Mouse (Mus musculus) hindbrain, embryonic 11.5 days (tissue): ENCODE data around the gene Gm49396. TPM values are rescaled to one million over a fixed set of nuclear protein-coding genes. Genes with fewer than 3 reads are reported as not detected.

ENCODE experiments used
- ATAC-seq: fragments of 200-750 bp; cut with Nextera tagmentation; 2 replicates; pipeline ENCODE4 v1.8.0; 2017; ENCODE audit warnings: mild to moderate bottlenecking, moderate TSS enrichment, moderate library complexity; ENCODE audit not compliant: low FRiP score
- DNase-seq: peaks from one replicate; pipeline ENCODE4 v3.0.0-alpha.2; 2015; ENCODE audit warnings: low spot score
- H3K27ac ChIP-seq: fragments of 300-500 bp; sonication (generic); 2 replicates; pipeline ENCODE4 v1.5.1; 2014; ENCODE audit warnings: mild to moderate bottlenecking, low read depth, low read length
- H3K27me3 ChIP-seq: fragments of 300-500 bp; sonication (generic); 2 replicates; pipeline ENCODE4 v1.6.1; 2014; ENCODE audit warnings: mild to moderate bottlenecking, low read length, moderate library complexity, mixed read lengths; ENCODE audit not compliant: control insufficient read depth, insufficient read depth
- H3K36me3 ChIP-seq: fragments of 300-500 bp; sonication (generic); 2 replicates; pipeline ENCODE4 v1.6.1; 2014; ENCODE audit warnings: mild to moderate bottlenecking, low read length, moderate library complexity, mixed read lengths; ENCODE audit not compliant: control insufficient read depth, insufficient read depth
- H3K4me1 ChIP-seq: fragments of 300-500 bp; sonication (generic); replicated peaks from 2 replicates; pipeline ENCODE4 v1.6.1; 2014; ENCODE audit warnings: low read length, mixed read lengths; ENCODE audit not compliant: control insufficient read depth, insufficient read depth
- H3K4me2 ChIP-seq: fragments of 300-500 bp; sonication (generic); replicated peaks from 2 replicates; pipeline ENCODE4 v1.6.1; 2014; ENCODE audit warnings: mild to moderate bottlenecking, low read depth, low read length
- H3K4me3 ChIP-seq: fragments of 300-500 bp; sonication (generic); 2 replicates; pipeline ENCODE4 v1.5.1; 2014; ENCODE audit warnings: low read depth, low read length
- H3K9ac ChIP-seq: fragments of 300-500 bp; sonication (generic); 2 replicates; pipeline ENCODE4 v1.6.1; 2014; ENCODE audit warnings: low read depth, low read length
- H3K9me3 ChIP-seq: fragments of 300-500 bp; sonication (generic); 2 replicates; pipeline ENCODE4 v1.6.1; 2016; ENCODE audit warnings: low read length; ENCODE audit not compliant: control insufficient read depth
- WGBS: fragments of 180-500 bp; shearing (Covaris S2); extraction: QIAGEN DNeasy Blood & Tissue Kit; methylation state at CpG from one replicate; pipeline ENCODE4 v1.1.7; 2014; 5-methylcytosine and 5-hydroxymethylcytosine counted together
- polyA plus RNA-seq: library from polyadenylated mRNA; unstranded; fragments of >200 nt; fragmentation: Nextera tagmentation; extraction: Ambion mirVana; gene quantifications from 2 replicates; pipeline ENCODE4 v1.2.1, GENCODE M21; 2014

Gene Gm49396
- 7.8 and 9.8 TPM in 2 replicates for polyA plus RNA-seq

DNA sequence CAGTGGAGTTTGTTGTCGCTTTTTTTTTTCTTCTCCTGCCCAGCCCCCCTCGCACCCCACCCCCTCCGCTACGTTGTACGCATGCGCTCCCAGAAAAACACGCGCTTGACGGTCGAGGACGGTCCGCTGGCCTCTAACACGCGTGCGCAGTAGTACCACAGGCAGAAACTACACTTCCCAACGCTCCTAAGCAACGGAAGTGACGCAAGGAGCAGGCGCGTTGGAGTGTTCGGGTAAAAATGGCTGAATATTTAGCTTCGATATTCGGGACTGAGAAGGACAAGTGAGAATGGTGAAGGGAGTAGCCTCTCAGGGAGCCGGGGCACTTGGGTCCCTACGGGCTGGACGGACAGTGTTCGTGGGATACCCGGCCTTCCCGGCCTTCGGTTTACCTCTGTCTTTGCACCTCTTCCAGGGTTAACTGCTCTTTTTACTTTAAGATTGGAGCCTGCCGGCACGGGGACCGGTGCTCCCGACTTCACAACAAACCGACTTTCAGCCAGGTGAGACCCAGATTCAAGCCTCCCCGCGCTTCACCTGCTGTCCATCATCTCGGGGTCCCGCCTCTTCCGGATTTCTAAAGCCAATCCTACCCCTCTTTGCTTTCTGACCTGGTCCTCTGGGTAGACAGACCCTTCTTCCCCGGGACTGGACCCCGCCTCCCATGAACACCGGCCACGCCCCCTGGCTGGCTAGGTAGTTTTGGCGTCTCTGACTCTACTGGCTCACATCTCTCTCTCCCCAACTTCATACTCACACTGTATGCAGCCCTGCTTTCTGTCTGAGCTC, at the start of gene Gm49396, which contains the start of the genes U2af1l4 and Psenen:
Gene Gm49396 (plus strand): TSS at position 228 of the 789 bp plus-strand sequence.
Gene U2af1l4 (plus strand): TSS at position 185 of the 789 bp plus-strand sequence.
Gene Psenen (minus strand): TSS at position 511 of the 789 bp plus-strand sequence.
- H3K9me3 ChIP-seq: no peaks in the 10 kb centered on the region
- peak within 1 kb of the TSS; percentile 89 for H3K27ac ChIP-seq
- peak within 1 kb of the TSS; percentile 76 for H3K4me3 ChIP-seq
- no peaks in the 10 kb centered on the region; the same call in 1 of the 2 replicates for H3K4me1 ChIP-seq
- peak within 1 kb of the TSS; percentile 59 for H3K4me2 ChIP-seq
- H3K9ac ChIP-seq: peak within 1 kb of the TSS; percentile 81
- H3K27me3 ChIP-seq: no peaks in the 10 kb centered on the region
- DNase-seq (peak; percentile 99), ATAC-seq (peak; percentile 85)
- under 1% methylated on average over 45 of the region's 45 CpGs for WGBS
- no peaks in the 10 kb centered on the region for H3K36me3 ChIP-seq

DNA sequence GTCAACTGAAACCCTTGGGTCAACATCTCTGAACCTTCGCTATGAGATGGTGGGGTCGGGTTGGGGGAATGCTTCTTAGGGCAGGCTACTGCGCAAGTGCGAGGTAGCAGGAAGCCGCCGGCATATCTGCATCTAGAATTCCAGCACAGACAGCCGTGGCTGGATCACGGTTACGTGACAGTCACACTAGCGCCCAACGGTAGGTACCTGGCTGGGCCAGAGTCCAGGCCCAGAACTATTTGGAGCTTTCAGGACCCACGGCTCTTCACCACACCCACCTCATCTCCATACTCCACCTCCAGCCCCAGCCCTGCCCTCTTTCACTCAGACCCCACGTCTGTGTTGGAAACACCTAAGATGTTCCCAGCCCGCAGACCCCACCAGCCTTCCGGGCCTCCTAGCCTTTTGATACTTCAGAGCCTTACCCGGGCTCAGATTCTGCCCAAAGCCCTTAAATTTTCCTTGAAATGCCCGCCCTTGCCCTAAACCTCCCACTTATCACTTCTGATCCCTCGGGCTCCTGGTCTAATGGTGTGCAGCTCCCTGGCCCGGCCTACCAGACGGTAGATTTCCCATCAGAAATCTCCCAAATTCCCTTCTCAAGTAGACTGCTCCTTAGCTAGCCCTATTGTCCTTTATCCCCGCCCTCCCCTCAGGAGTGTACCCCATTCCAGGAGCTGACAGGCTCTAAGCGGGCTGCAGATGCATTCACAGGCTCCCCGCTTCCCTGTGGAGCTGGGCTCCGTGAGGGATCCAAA, 48.0 kb upstream of the Gm49396 start:
- 58% methylated on average over 24 of the region's 24 CpGs for WGBS
- ATAC-seq: no peak
- no peak overlapping the region for H3K4me2 ChIP-seq
- H3K9ac ChIP-seq: no peak overlapping the region
- H3K27me3 ChIP-seq: no peaks in the 10 kb centered on the region
- no peak overlapping the region for H3K27ac ChIP-seq
- H3K36me3 ChIP-seq: no peaks in the 10 kb centered on the region
- DNase-seq: no peak
- no peak overlapping the region for H3K4me3 ChIP-seq
- H3K4me1 ChIP-seq: no peaks in the 10 kb centered on the region
- H3K9me3 ChIP-seq: no peaks in the 10 kb centered on the region

DNA sequence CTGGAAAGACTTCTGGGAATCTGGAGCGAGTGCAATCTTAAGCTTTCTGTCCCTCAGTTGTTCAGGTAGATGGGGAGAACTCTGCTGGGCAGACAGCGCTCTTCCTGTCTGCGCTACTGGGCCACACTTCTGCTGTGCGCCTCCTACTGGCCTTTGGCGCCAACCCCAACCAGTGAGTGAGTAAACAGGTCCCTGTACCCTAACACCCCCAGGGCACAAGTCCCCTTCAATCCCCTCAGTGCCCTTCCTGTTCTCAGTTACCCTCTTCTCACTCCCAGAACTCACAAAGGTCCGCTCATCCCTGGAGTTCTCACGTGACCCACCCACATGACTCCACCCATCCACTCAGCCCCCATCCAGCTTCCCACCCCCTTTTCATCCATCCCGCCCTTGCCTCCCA, 44.8 kb upstream of the Gm49396 start:
- no peak for ATAC-seq
- Histone ChIP-seq H3K27ac (no peak overlapping the region), H3K9ac (no peak overlapping the region), H3K4me1 (0 out of 2 replicates have a peak, but pooled peaks cover 2% of the 10 kb centered on the region), H3K4me3 (no peak overlapping the region), H3K4me2 (no peak overlapping the region), H3K36me3 (peaks cover 4% of the 10 kb centered on the region; the same call in 1 of the 2 replicates), H3K9me3 (no peaks in the 10 kb centered on the region), H3K27me3 (no peaks in the 10 kb centered on the region)
- no peak for DNase-seq
- 49% methylated on average over 8 of the region's 8 CpGs for WGBS

DNA sequence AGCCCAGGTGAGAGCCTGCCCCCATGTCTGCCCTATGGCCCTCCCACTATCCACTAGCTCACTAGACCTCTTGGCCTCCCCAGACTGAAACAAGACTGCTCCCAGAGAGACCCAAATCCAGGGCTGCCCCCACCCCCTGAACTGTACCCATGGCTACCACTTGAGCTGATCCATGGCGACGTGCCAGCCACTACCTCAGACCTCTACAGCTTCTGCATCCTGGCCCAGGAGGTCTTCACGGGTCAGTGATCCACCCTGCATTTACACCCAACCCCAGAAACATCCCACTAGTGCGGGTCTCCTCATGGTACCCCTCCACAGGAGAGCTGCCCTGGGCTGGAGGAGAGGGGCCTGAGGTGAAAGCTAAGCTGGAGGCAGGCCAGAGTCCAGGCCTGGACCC, 42.7 kb upstream of the Gm49396 start:
- peaks cover 8% of the 10 kb centered on the region; the same call in 1 of the 2 replicates for H3K36me3 ChIP-seq
- H3K4me2 ChIP-seq: no peak overlapping the region
- ATAC-seq (peak; percentile 26; the same call in 1 of the 2 replicates), DNase-seq (no peak)
- WGBS: 57% methylated on average over 4 of the region's 4 CpGs
- 0 out of 2 replicates have a peak, but pooled peaks cover 2% of the 10 kb centered on the region for H3K4me1 ChIP-seq
- H3K27ac ChIP-seq: no peak overlapping the region
- no peak overlapping the region for H3K9ac ChIP-seq
- H3K4me3 ChIP-seq: no peak overlapping the region
- 0 out of 2 replicates have a peak, but pooled peaks cover 2% of the 10 kb centered on the region for H3K27me3 ChIP-seq
- H3K9me3 ChIP-seq: no peaks in the 10 kb centered on the region

DNA sequence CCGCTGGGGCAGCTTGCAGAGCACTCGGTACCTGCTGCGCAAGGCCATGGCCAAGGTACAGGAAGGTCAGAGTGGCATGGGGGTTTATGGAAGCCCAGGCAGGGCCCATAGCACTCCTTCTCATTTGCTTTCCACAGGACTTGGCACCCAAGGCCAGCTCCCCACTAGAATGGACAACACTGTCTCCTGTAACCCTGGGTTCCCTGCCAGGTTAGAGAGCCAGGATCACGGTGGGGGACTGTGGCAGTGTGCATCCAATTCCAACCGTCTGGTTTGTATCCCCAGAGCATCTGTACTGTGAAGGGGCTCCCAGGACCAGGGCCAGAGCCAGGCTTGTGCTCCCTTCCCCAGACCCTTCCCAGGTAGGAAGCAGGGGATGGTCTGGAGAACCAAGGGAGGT, 42.3 kb upstream of the Gm49396 start:
- no peaks in the 10 kb centered on the region for H3K9me3 ChIP-seq
- WGBS: 76% methylated on average over 5 of the region's 5 CpGs
- H3K4me2 ChIP-seq: no peak overlapping the region
- 0 out of 2 replicates have a peak, but pooled peaks cover 2% of the 10 kb centered on the region for H3K4me1 ChIP-seq
- peaks cover 8% of the 10 kb centered on the region; the same call in 1 of the 2 replicates for H3K36me3 ChIP-seq
- no peak overlapping the region for H3K27ac ChIP-seq
- ATAC-seq: no peak
- DNase-seq: no peak
- H3K27me3 ChIP-seq: 0 out of 2 replicates have a peak, but pooled peaks cover 2% of the 10 kb centered on the region
- no peak overlapping the region for H3K4me3 ChIP-seq
- H3K9ac ChIP-seq: no peak overlapping the region

DNA sequence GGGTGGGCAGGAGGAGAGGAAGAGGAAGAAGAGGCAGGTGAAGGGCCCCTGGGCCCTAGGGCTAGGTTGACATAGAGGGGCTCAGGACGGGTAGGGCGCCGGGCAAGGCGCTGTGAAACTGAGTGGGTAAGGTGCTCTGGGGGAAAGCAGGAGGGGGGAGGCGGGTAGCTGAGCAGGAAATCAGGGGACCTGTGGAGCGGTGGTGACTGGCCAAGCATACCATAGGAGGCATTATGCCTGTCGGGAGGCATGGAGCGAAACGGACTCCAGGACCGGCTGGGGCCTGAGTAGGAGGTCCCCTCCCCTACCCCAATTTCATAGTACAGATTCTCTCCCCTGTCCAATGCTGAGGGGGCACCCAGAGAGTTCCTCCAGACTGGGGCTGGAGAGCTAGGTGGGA, 40.3 kb upstream of the Gm49396 start:
- Histone ChIP-seq H3K27ac (no peak overlapping the region), H3K36me3 (peaks cover 13% of the 10 kb centered on the region), H3K27me3 (0 out of 2 replicates have a peak, but pooled peaks cover 2% of the 10 kb centered on the region), H3K4me1 (0 out of 2 replicates have a peak, but pooled peaks cover 5% of the 10 kb centered on the region), H3K4me2 (no peak overlapping the region), H3K4me3 (no peak overlapping the region), H3K9ac (no peak overlapping the region), H3K9me3 (no peaks in the 10 kb centered on the region)
- no peak for ATAC-seq
- no peak for DNase-seq
- 78% methylated on average over 10 of the region's 10 CpGs for WGBS

DNA sequence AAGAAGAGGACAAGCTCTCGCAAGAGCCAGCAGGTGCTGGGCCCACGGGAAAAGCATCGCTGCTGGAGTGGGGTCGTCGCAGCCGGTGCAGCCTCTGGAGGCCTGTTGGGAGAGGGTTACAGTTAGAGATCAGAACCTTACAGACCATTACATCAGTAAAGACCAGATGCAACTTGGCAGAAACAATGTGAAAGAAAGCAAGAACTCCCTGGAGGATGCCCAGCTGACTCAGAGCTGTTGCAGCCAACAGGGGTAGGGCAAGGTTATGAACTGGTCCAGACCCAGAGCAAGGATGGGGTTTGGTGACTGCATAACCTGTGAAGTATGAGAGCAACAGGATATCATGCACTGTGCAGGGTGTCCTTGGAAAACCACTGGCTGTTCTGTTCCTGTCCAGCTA, 38.7 kb upstream of the Gm49396 start:
- ATAC-seq (no peak), DNase-seq (no peak)
- WGBS: 86% methylated on average over 6 of the region's 6 CpGs
- Histone ChIP-seq H3K27me3 (0 out of 2 replicates have a peak, but pooled peaks cover 2% of the 10 kb centered on the region), H3K4me1 (0 out of 2 replicates have a peak, but pooled peaks cover 5% of the 10 kb centered on the region), H3K4me3 (no peak overlapping the region), H3K9me3 (no peaks in the 10 kb centered on the region), H3K9ac (no peak overlapping the region), H3K4me2 (no peak overlapping the region), H3K27ac (no peak overlapping the region), H3K36me3 (peaks cover 21% of the 10 kb centered on the region)

DNA sequence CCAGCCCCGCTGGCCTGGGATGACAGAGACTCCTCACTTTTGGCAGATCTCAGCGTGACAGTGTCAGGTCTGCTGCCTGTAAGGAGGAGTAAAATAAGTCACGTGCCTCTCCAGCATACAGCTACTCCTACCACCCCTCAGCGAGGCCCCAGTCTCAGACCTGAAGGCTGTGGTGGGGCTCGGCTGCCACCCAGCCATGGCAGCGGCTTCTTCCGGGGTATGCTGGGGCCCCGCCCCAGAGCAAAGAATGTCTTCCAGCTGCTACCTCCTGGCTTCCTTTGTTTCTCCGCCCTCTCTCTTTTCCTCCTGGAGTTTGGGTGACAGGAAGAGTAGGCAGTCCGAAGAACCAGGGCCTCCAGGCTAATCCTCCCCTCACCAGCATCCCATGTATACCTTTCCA, 37.2 kb upstream of the Gm49396 start:
- no peak for ATAC-seq
- H3K9ac ChIP-seq: 0 out of 2 replicates have a peak overlapping the region, but pooled peaks have one; percentile 23
- H3K9me3 ChIP-seq: no peaks in the 10 kb centered on the region
- H3K36me3 ChIP-seq: peaks cover 24% of the 10 kb centered on the region
- no peak overlapping the region for H3K4me2 ChIP-seq
- H3K4me3 ChIP-seq: no peak overlapping the region
- H3K27me3 ChIP-seq: 0 out of 2 replicates have a peak, but pooled peaks cover 2% of the 10 kb centered on the region
- 36% methylated on average over 10 of the region's 10 CpGs for WGBS
- no peak for DNase-seq
- H3K4me1 ChIP-seq: 0 out of 2 replicates have a peak, but pooled peaks cover 5% of the 10 kb centered on the region
- H3K27ac ChIP-seq: no peak overlapping the region
